Mouse (Mus musculus) limb, embryonic 12.5 days (tissue): ENCODE data around the gene Mbd3. TPM values are rescaled to one million over a fixed set of nuclear protein-coding genes. Genes with fewer than 3 reads are reported as not detected.

Experiments
- ATAC-seq: fragments of 200-750 bp; cut with Nextera tagmentation; 2 replicates; pipeline ENCODE4 v1.8.0; 2017; ENCODE audit warnings: low read depth, moderate TSS enrichment; ENCODE audit not compliant: insufficient number of reproducible peaks, insufficient read depth, low FRiP score, low TSS enrichment
- H3K27ac ChIP-seq: fragments of 300-500 bp; sonication (generic); 2 replicates; pipeline ENCODE4 v1.5.1; 2016; ENCODE audit warnings: mild to moderate bottlenecking, moderate library complexity
- H3K27me3 ChIP-seq: fragments of 300-500 bp; sonication (generic); 2 replicates; pipeline ENCODE4 v1.6.1; 2016; ENCODE audit warnings: mild to moderate bottlenecking, moderate library complexity
- H3K36me3 ChIP-seq: fragments of 300-500 bp; sonication (generic); 2 replicates; pipeline ENCODE4 v1.6.1; 2016; ENCODE audit warnings: mild to moderate bottlenecking, moderate library complexity
- H3K4me1 ChIP-seq: fragments of 300-500 bp; sonication (generic); replicated peaks from 2 replicates; pipeline ENCODE4 v1.6.1; 2016
- H3K4me2 ChIP-seq: fragments of 300-500 bp; sonication (generic); 2 replicates; pipeline ENCODE4 v1.6.1; 2016; ENCODE audit warnings: mild to moderate bottlenecking, moderate library complexity
- H3K4me3 ChIP-seq: fragments of 300-500 bp; sonication (generic); replicated peaks from 2 replicates; pipeline ENCODE4 v1.5.1; 2016; ENCODE audit warnings: mild to moderate bottlenecking
- H3K9ac ChIP-seq: fragments of 300-500 bp; sonication (generic); replicated peaks from 2 replicates; pipeline ENCODE4 v1.6.1; 2016; ENCODE audit warnings: mild to moderate bottlenecking, moderate library complexity
- H3K9me3 ChIP-seq: fragments of 300-500 bp; sonication (generic); 2 replicates; pipeline ENCODE4 v1.6.1; 2016; ENCODE audit warnings: mild to moderate bottlenecking, moderate library complexity
- WGBS: fragments of 180-500 bp; shearing (Covaris S2); methylation state at CpG from one replicate; pipeline ENCODE4 v1.1.7; 2016; 5-methylcytosine and 5-hydroxymethylcytosine counted together
- polyA plus RNA-seq: library from polyadenylated mRNA; unstranded; fragments of >200 nt; fragmentation: Nextera tagmentation; extraction: Ambion mirVana; gene quantifications from 2 replicates; pipeline ENCODE4 v1.2.1, GENCODE M21; 2016

The Mbd3 gene
- polyA plus RNA-seq, 1 experiment from 2014 or later: 364 TPM

GRCm38 (mm10) chr10:80435764-80436163, 36.4 kb upstream of the Mbd3 start:
- H3K9ac ChIP-seq: no peak overlapping the region
- H3K9me3 ChIP-seq: no peaks in the 10 kb centered on the region
- 0 out of 2 replicates have a peak overlapping the region, but pooled peaks have one; percentile 3 for H3K4me2 ChIP-seq
- peaks cover 5% of the 10 kb centered on the region for H3K36me3 ChIP-seq
- ATAC-seq: no peak
- H3K4me1 ChIP-seq: peaks cover 16% of the 10 kb centered on the region
- H3K27me3 ChIP-seq: peaks cover 9% of the 10 kb centered on the region
- H3K4me3 ChIP-seq: no peak overlapping the region
- 49% methylated on average over 7 of the region's 7 CpGs for WGBS
- no peak overlapping the region for H3K27ac ChIP-seq

GRCm38 (mm10) chr10:80434823-80435222, 35.5 kb upstream of the Mbd3 start:
- Histone ChIP-seq H3K4me2 (peak overlapping the region; percentile 21; the same call in 1 of the 2 replicates), H3K36me3 (peaks cover 15% of the 10 kb centered on the region), H3K4me1 (peaks cover 23% of the 10 kb centered on the region), H3K9ac (no peak overlapping the region), H3K27me3 (peaks cover 9% of the 10 kb centered on the region), H3K4me3 (no peak overlapping the region), H3K27ac (no peak overlapping the region), H3K9me3 (no peaks in the 10 kb centered on the region)
- ATAC-seq: no peak
- WGBS: 73% methylated on average over 3 of the region's 3 CpGs

- H3K4me1 ChIP-seq: peaks cover 23% of the 10 kb centered on the region
- ATAC-seq: no peak
- no peak overlapping the region for H3K27ac ChIP-seq
- peaks cover 9% of the 10 kb centered on the region for H3K27me3 ChIP-seq
- peak overlapping the region; percentile 97; the same call in 1 of the 2 replicates for H3K4me3 ChIP-seq
- H3K9me3 ChIP-seq: no peaks in the 10 kb centered on the region
- WGBS: 14% methylated on average over 8 of the region's 8 CpGs
- peaks cover 21% of the 10 kb centered on the region for H3K36me3 ChIP-seq
- no peak overlapping the region for H3K9ac ChIP-seq
- peak overlapping the region; percentile 21 for H3K4me2 ChIP-seq
Observed at GRCm38 (mm10) chr10:80434233-80434592, 34.9 kb upstream of the Mbd3 start.

GRCm38 (mm10) chr10:80433513-80434232, 34.3 kb upstream of the Mbd3 start, which contains the start of gene Tcf3:
TSS of gene Tcf3 (minus strand) at chr10:80433647.
- Histone ChIP-seq H3K4me3 (peak within 1 kb of the TSS; percentile 97), H3K36me3 (peaks cover 26% of the 10 kb centered on the region), H3K4me1 (peaks cover 23% of the 10 kb centered on the region), H3K9ac (peak within 1 kb of the TSS; percentile 100), H3K27me3 (peaks cover 9% of the 10 kb centered on the region), H3K9me3 (no peaks in the 10 kb centered on the region), H3K27ac (peak within 1 kb of the TSS; percentile 93), H3K4me2 (peak within 1 kb of the TSS; percentile 95)
- WGBS: under 1% methylated on average over 57 of the region's 61 CpGs
- peak; percentile 91 for ATAC-seq

- H3K27ac ChIP-seq: peak overlapping the region; percentile 93
- peaks cover 7% of the 10 kb centered on the region for H3K27me3 ChIP-seq
- H3K9me3 ChIP-seq: no peaks in the 10 kb centered on the region
- peaks cover 33% of the 10 kb centered on the region for H3K36me3 ChIP-seq
- H3K4me2 ChIP-seq: peak overlapping the region; percentile 95
- ATAC-seq: no peak
- WGBS: under 1% methylated on average over 60 of the region's 60 CpGs
- peak overlapping the region; percentile 100 for H3K9ac ChIP-seq
- H3K4me1 ChIP-seq: peaks cover 23% of the 10 kb centered on the region
- H3K4me3 ChIP-seq: peak overlapping the region; percentile 97
Observed at GRCm38 (mm10) chr10:80432936-80433512, 33.7 kb upstream of the Mbd3 start.

GRCm38 (mm10) chr10:80432387-80432785, 33.0 kb upstream of the Mbd3 start:
- no peak for ATAC-seq
- Histone ChIP-seq H3K36me3 (peaks cover 39% of the 10 kb centered on the region), H3K9me3 (no peaks in the 10 kb centered on the region), H3K4me3 (peak overlapping the region; percentile 97), H3K27me3 (peaks cover under 1% of the 10 kb centered on the region), H3K27ac (peak overlapping the region; percentile 93), H3K4me1 (peaks cover 23% of the 10 kb centered on the region), H3K9ac (peak overlapping the region; percentile 100), H3K4me2 (peak overlapping the region; percentile 95)
- WGBS: 0% methylated on average over 4 of the region's 4 CpGs

GRCm38 (mm10) chr10:80431570-80432386, 32.4 kb upstream of the Mbd3 start:
- Histone ChIP-seq H3K9me3 (no peaks in the 10 kb centered on the region), H3K36me3 (peaks cover 45% of the 10 kb centered on the region), H3K27me3 (no peaks in the 10 kb centered on the region; the same call in none of the 2 replicates), H3K4me1 (peaks cover 23% of the 10 kb centered on the region), H3K4me3 (peak overlapping the region; percentile 97), H3K4me2 (peak overlapping the region; percentile 95), H3K9ac (peak overlapping the region; percentile 100), H3K27ac (peak overlapping the region; percentile 93)
- 14% methylated on average over 16 of the region's 16 CpGs for WGBS
- ATAC-seq: no peak

GRCm38 (mm10) chr10:80430375-80430980, 31.1 kb upstream of the Mbd3 start:
- H3K27me3 ChIP-seq: no peaks in the 10 kb centered on the region
- no peak overlapping the region for H3K27ac ChIP-seq
- ATAC-seq: no peak
- H3K4me2 ChIP-seq: peak overlapping the region; percentile 95
- peaks cover 20% of the 10 kb centered on the region for H3K4me1 ChIP-seq
- H3K36me3 ChIP-seq: peaks cover 58% of the 10 kb centered on the region
- WGBS: 75% methylated on average over 8 of the region's 8 CpGs
- H3K9ac ChIP-seq: peak overlapping the region; percentile 100; the same call in 1 of the 2 replicates
- peaks cover 5% of the 10 kb centered on the region; the same call in 1 of the 2 replicates for H3K9me3 ChIP-seq
- peak overlapping the region; percentile 97; the same call in 1 of the 2 replicates for H3K4me3 ChIP-seq

- Histone ChIP-seq H3K4me1 (peaks cover 20% of the 10 kb centered on the region), H3K27me3 (no peaks in the 10 kb centered on the region), H3K9me3 (peaks cover 11% of the 10 kb centered on the region; the same call in 1 of the 2 replicates), H3K27ac (no peak overlapping the region), H3K4me3 (no peak overlapping the region), H3K36me3 (peaks cover 65% of the 10 kb centered on the region), H3K9ac (0 out of 2 replicates have a peak overlapping the region, but pooled peaks have one; percentile 27), H3K4me2 (no peak overlapping the region)
- ATAC-seq: no peak
- 89% methylated on average over 8 of the region's 8 CpGs for WGBS
Observed at GRCm38 (mm10) chr10:80429800-80430199, 30.4 kb upstream of the Mbd3 start.

- Histone ChIP-seq H3K4me3 (no peak overlapping the region), H3K4me2 (no peak overlapping the region), H3K9me3 (peaks cover 11% of the 10 kb centered on the region; the same call in 1 of the 2 replicates), H3K27me3 (no peaks in the 10 kb centered on the region), H3K36me3 (peaks cover 99% of the 10 kb centered on the region), H3K4me1 (peaks cover 7% of the 10 kb centered on the region), H3K27ac (no peak overlapping the region), H3K9ac (no peak overlapping the region)
- 92% methylated on average over 3 of the region's 3 CpGs for WGBS
- ATAC-seq: no peak
Observed at GRCm38 (mm10) chr10:80425041-80425440, 25.7 kb upstream of the Mbd3 start.
